Mouse (Mus musculus): ENCODE measurements around the gene Ppp1r1a. TPM values are rescaled to one million over a fixed set of nuclear protein-coding genes. Genes with fewer than 3 reads are reported as not detected.

Ppp1r1a gene
- total RNA-seq (2021) = 100 to 1,000 TPM in 1 of 2 experiments, 10 to 100 TPM in 1; 64.6 to 121 TPM
- long read RNA-seq, experiment 1, transcript Ppp1r1a-201 (7 exons, 1,306 nt) = major isoform, 192 of 216 reads
- long read RNA-seq, experiment 1, partial matches to known transcripts = 16 of 216 reads
- long read RNA-seq, experiment 1, other reads (novel, unspliced or antisense) = 5 of 216 reads
- long read RNA-seq, experiment 2, transcript Ppp1r1a-201 (7 exons, 1,306 nt) = major isoform, 370 of 415 reads
- long read RNA-seq, experiment 2, partial matches to known transcripts = 35 of 415 reads
- long read RNA-seq, experiment 2, other reads (novel, unspliced or antisense) = 6 of 415 reads

- intact Hi-C loops (cut with DNase I) = no loop called here
- peak; percentile 44 to 48 for DNase-seq
Measured at GRCm38 (mm10) chr15:103537822-103538213, at the start of gene Ppp1r1a. Ppp1r1a (minus strand) TSS chr15:103538003.

DNA sequence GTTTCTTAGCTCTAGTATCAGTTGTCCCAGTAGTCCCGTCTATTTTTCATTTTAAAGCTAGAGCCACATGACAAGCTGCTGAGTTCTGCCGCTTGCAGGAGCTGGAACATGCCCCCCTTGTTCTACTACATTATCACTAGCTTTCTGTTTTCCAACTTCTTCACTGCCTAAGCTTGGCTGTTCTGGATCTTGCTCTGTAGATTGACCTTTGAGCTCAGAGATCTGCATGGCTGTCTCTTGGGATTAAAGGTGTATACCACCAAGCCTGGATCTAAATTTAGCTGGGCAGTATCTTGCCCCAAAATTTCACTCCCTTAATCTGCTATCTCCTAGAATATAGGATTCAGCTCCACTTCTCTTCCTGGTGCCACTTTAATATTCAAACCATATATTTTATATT, 48.1 kb upstream of the Ppp1r1a start:
- DNase-seq = no peak
- intact Hi-C loops (cut with DNase I) = no loop called here

DNA sequence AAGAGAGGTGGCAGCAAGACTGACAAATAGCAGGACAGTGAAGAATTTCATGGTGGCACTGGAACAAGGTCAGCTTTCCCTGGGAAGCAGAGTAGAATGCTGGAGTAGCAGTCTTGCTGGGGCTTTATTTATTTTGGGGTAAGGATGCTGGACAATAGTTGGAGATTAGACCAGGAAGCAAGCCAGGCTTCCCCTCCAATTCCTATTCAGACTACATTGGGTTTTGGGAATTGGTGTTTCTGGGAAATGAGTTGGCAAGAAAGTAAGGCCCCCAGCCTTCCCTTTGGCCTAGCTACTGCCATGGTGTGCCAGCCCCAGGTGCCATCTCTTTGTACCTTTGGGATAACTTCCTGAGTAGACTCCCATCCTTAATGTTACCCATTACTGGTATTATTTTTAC, 27.2 kb upstream of the Ppp1r1a start, which contains the start of gene Glycam1:
TSS of gene Glycam1 (minus strand) at position 101 of the 400 bp plus-strand sequence.
- intact Hi-C loops (cut with DNase I) = no loop called here
- DNase-seq = no peak

- DNase-seq = no peak
- intact Hi-C loops (cut with DNase I) = no loop called here
Measured at GRCm38 (mm10) chr15:103552096-103552690, 14.4 kb upstream of the Ppp1r1a start.

- intact Hi-C loops (cut with DNase I) = no loop called here
Measured at GRCm38 (mm10) chr15:103551053-103551452, 13.2 kb upstream of the Ppp1r1a start.

GRCm38 (mm10) chr15:103549475-103549874, 11.7 kb upstream of the Ppp1r1a start:
- intact Hi-C loops (cut with DNase I) = no loop called here
- DNase-seq = no peak

More at GRCm38 (mm10) chr15:103551053-103551452, 13.2 kb upstream of the Ppp1r1a start:
- DNase-seq = no peak

DNA sequence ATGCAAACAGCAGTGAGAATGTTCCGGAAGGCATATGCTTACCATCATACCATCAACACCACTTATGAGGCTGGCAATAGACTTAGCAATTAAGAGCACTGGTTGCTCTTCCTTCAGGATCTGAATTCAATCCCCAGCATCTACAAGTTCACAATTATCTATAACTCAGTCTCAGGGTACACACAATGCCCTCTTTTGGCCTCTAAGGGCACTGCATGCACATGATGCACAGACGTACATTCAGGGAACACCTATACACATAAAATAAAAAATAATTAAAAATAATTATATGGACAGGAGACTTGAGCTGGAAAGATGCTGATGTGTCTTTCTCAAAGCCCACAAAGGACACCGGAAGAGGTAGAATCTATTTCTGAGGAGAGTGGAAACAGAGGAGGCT, 10.2 kb upstream of the Ppp1r1a start:
- intact Hi-C loops (cut with DNase I) = no loop called here
- DNase-seq = no peak

- intact Hi-C loops (cut with DNase I) = no loop called here
- no peak for DNase-seq
Measured at GRCm38 (mm10) chr15:103542526-103542925, 4.7 kb upstream of the Ppp1r1a start.

DNA sequence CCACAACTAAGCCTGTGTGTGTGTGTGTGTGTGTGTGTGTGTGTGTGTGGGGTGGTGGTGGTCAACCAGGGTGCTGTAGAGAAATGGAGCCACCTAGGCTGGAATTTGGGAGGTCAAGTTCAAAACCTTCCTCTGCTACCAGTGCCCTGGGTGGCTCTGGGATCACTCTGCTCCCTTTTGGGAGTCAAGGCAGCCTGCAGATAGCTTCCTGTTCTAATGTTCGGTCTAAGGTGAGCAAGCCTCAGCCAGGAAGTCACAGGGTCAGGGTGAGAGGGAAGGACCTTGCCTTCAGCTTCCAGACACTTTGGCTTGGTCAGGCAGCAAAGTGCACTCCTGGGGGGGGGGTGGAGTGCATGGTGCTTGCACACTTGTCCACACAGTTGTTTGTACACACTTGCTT, 2.8 kb upstream of the Ppp1r1a start:
- DNase-seq = no peak
- intact Hi-C loops (cut with DNase I) = no loop called here

DNA sequence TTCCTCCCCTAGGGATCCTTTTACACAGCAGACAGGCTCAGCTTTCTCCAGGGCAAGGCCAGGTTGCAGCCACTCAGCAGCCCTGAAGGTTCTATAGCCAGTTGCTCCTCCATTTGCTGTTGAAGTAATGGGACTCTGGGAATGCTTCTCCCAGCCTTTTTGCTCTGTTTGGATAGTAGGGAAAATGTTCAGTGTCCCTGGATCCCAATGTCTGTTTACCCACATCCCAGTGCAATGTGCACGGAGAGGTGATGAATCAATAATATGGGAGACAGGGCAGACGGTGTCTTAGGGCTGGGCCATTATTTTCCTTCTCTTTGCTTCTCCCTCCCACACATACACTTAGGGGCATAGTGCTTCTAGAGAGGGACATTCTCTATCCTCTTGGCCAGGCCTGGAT, 1.5 kb upstream of the Ppp1r1a start:
- DNase-seq = no peak
- intact Hi-C loops (cut with DNase I) = no loop called here

- DNase-seq = no peak
- intact Hi-C loops (cut with DNase I) = no loop called here
Measured at GRCm38 (mm10) chr15:103537011-103537821, 587 bp downstream of the Ppp1r1a start.

GRCm38 (mm10) chr15:103536456-103536855, 1.3 kb downstream of the Ppp1r1a start:
- intact Hi-C loops (cut with DNase I) = no loop called here
- no peak for DNase-seq

DNA sequence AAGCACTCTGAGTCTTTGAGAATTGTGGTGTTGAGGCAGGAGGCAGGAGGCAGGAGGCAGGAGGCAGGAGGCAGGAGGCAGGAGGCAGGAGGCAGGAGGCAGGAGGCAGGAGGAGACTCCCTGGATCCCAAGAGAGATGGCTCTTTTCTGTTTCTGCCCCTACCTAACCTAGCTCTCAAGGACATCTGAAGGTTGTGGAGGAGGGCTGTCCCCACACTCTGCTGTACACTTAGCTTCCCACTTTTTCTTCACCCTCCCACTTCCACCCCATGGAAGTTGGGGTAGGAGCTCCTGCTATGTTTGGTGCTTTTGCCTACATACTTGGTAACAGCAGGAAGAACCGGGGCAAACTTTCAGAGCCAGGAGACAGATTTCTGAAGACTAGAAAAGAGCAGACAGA, 2.0 kb downstream of the Ppp1r1a start:
- intact Hi-C loops (cut with DNase I) = no loop called here
- DNase-seq = no peak

GRCm38 (mm10) chr15:103535030-103535429, 2.8 kb downstream of the Ppp1r1a start:
- no peak for DNase-seq
- intact Hi-C loops (cut with DNase I) = no loop called here

DNA sequence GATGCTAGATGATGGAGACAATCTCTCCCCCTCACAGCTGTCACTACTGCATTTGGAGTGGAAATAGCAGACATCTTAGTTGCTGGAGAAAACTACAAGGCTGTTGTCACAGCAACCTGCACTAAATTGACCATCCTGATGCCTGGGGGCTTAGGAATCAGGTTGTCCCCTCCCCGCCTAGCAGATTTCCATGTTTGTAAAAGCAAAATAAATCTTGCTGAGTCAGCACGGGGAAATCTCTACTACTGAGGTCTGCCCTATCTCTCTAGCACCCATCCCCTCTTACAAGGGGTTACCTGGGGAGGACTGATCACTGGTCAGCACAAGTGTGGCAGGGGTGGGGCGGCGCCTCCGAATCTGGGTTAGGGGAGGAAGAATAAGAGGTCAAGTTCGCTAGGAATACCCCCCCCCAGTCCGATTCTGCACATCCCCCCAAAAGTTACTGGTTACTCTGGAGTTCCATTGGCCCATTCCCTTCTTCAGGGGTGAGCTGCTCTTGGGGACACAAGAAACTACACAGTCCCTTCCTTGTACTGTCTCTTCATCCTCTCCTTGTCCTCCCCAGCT, 3.7 kb downstream of the Ppp1r1a start:
- intact Hi-C loops (cut with DNase I) = no loop called here
- DNase-seq = no peak

DNA sequence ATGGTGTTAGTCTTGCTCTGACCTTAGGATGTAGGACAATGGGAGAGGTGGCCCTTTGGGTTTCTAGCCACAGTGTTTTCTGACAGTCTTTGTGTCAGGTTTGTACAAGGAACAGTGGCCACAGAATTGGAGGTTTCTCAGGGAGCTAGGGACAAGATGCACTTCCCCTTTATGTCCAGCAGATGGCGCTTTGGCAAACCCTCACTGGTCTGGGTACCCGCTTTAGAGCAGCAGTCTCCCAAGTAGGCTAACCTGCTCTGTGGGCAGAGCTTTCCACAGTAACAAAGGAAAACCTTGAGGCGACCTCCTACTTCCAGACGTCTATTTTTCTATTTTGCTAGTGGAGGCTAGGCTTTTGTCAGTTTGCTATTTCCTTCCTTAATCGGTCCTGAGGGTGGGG, 7.4 kb downstream of the Ppp1r1a start:
- intact Hi-C loops (cut with DNase I) = no loop called here
- DNase-seq = no peak

- intact Hi-C loops (cut with DNase I) = no loop called here
- no peak for DNase-seq
Measured at GRCm38 (mm10) chr15:103523156-103523555, 14.6 kb downstream of the Ppp1r1a start.

GRCm38 (mm10) chr15:103522458-103523099, 15.2 kb downstream of the Ppp1r1a start:
- DNase-seq = no peak
- intact Hi-C loops (cut with DNase I) = no loop called here

- intact Hi-C loops (cut with DNase I) = no loop called here
- DNase-seq = no peak
Measured at GRCm38 (mm10) chr15:103519386-103520378, 18.1 kb downstream of the Ppp1r1a start.
